Mouse (Mus musculus): ENCODE data around the gene Slc24a3.

Slc24a3 gene

DNA sequence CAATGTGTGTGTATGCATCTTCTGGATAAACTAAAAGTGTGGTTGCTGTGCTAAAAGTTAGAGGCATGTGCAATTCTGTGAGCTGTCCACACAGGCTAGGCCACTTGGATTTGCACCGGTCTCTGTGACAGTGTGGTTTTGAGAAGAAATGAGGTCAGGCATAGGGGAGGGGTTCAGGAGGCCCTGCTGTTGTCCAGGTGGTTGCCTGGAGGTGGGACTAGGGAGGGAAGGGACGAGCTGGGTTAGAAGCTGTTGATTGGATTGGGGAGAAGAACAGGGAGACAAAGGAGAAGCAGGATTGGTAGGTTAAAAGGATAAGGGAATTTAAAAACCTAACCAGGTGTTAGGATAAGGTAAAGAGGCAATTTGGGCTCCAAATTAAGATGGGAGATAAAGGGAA is 201.1 kb downstream of the Slc24a3 start:
- no peak for DNase-seq (ENCODE audit: low spot score)

GRCm38 (mm10) chr2:145370795-145371194 is 203.2 kb downstream of the Slc24a3 start:
- no peak for DNase-seq (ENCODE audit: low spot score)

GRCm38 (mm10) chr2:145373803-145374202 is 206.2 kb downstream of the Slc24a3 start:
- DNase-seq (ENCODE audit: low spot score): no peak

DNA sequence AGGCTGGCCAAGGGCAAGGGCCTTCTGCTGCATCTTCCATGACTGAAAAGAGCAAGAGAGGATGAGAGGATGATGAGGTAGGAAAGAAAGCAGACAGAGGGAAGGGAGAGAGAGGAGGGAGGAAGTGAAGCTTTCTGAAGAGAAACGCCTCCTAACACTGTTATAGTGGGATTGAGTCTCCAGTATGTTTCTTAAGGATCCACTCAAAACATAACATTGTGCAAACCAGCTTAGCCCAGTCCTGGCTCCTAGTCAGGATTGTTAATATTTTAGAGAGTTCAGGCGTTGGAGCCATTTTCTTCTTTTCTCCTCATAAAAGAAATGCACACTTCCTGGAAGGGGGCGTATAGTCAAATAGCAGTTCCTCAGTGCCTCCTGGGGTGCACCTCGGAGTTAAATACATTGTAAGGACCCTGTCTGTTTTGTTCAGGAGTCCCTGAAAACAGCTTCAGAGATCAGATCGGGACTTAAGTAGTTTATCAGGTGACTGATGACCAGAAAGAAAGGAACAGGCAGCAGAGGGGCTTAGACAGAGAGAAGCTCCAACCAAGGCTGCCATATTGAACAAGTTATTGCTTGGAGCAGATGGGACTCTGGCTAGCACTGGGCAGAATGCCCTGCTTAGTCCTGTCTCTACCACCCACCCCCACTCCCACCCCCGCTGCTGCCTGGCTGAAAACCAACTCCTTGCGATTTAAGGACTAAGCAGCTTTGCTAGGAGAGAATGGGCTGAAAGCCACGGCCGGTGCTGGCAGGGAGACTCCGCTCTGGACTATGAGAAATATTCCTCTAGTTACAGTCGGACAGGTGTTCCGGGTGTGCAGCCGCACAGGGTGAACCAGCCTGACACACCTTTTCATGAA is 215.6 kb downstream of the Slc24a3 start:
- no peak for DNase-seq (ENCODE audit: low spot score)

- no peak for DNase-seq (ENCODE audit: low spot score)
These were observed 216.7 kb downstream of the Slc24a3 start for GRCm38 (mm10) chr2:145384221-145384620.

- DNase-seq (ENCODE audit: low spot score): no peak
These were observed 217.7 kb downstream of the Slc24a3 start for GRCm38 (mm10) chr2:145385220-145385619.

DNA sequence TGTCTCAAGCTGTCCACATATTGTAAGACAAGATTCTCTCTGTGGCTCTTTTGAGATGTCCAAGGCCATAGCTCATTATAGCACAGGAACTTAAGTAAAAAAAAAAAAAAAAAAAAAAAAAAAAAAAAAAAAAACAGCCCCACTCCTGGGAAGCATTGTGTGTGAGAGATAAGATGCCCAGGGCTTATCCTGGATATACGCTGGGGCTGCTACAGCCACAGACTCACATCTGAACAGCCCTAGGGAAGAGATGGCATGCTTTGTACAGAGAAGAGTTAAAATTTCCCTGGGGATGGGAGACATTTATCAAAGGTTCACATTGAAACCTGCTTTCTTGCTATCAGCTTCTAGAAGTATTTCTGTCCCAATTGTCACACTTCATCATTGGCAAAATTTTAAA is 218.2 kb downstream of the Slc24a3 start:
- DNase-seq (ENCODE audit: low spot score): no peak

DNA sequence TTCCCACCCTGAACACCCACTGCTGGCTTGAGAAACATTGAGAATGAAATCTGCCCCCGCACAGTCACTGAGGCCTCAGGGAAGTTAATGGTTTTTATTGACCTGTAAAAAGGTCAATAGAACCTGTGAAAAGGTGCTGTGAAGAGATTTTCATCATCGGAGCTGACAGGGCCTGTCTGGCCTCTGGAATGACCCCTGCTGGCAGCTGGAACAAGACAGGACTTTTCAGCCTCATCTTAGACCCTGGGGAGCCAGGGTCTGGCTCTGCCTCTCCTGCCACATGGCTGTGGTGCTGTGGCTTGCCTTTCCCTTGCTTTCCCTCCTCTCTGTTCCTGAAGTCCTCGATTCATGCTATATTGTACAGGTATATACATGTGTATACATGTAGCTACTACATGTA is 228.2 kb downstream of the Slc24a3 start:
- no peak for DNase-seq (ENCODE audit: low spot score)

- no peak for DNase-seq (ENCODE audit: low spot score)
These were observed 229.0 kb downstream of the Slc24a3 start for GRCm38 (mm10) chr2:145396579-145396978.

GRCm38 (mm10) chr2:145397456-145398206 is 230.1 kb downstream of the Slc24a3 start:
- DNase-seq (ENCODE audit: low spot score): no peak

GRCm38 (mm10) chr2:145401240-145401805 is 233.8 kb downstream of the Slc24a3 start:
- DNase-seq (ENCODE audit: low spot score): no peak

- DNase-seq (ENCODE audit: low spot score): no peak
These were observed 234.4 kb downstream of the Slc24a3 start for GRCm38 (mm10) chr2:145401996-145402395.

DNA sequence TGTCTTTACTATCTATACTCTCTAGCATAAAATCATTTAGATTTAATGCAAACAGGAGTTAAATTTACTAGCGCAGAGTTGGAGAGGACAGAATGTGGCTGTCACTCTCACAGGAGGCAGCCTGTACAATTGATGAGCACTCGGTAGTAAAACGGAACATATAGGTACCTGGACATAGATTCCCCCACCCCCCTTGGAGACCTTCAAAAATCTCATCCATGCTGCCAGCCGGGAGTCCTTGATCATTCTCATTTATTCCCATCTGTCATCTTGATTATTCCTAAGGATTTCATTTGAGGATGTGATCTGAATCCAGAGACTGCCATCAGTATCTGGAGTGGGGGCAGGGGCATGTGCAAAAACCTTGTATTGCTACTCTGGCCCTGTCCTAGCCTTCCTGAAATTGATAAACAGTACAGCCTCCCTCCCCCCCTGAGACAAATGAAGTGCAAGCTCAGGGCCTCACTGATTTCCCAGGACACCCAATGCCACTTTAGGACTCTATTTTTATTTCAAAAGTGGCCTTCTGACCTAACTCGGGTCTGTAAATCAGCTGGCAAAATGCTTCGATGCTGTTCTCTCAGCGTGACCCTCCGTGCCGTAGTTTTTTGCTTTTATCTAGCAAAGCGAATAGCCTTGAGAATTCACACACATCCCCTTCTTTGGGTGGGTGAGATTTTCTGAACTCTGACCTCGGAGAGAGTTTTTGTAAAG is 237.4 kb downstream of the Slc24a3 start:
- DNase-seq (ENCODE audit: low spot score): no peak

DNA sequence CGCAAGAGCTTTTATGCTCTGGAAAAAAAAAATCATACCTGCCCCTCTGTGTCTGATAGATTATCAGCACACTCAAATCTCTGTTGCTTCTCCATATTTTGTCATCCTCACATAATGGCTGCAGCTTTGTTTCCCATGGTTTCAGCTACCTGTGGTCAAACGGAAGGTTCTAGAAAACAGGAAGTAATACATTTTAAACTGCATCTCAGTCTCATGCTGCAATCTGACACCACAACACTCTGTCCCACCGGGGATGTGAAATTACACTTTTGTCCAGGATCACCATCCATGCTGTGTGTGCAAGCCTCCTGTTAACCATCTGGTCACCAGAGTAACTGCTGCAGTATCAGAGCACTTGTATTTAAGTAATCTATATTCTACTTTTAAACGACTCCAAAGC is 238.2 kb downstream of the Slc24a3 start:
- no peak for DNase-seq (ENCODE audit: low spot score)

- no peak for DNase-seq (ENCODE audit: low spot score)
These were observed 250.2 kb downstream of the Slc24a3 start for GRCm38 (mm10) chr2:145417738-145418137.

- no peak for DNase-seq (ENCODE audit: low spot score)
These were observed 251.5 kb downstream of the Slc24a3 start for GRCm38 (mm10) chr2:145419078-145419477.

- DNase-seq (ENCODE audit: low spot score): no peak
These were observed 253.7 kb downstream of the Slc24a3 start for GRCm38 (mm10) chr2:145420967-145421888.

DNA sequence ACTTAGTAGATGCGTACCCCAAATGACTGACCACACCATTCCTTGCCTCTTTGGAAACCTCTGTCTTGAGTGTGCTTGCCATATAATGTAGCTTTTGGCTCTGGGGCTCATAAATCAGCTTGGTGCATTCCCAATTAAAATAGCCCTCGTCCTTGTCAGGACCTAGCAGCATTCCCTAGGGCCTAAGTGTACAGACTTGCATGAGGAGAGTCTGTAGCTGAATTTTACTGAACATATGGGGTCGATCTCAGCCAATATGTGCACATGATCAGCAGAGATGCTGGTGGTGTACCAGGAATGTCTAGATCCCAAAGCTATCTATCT is 254.3 kb downstream of the Slc24a3 start:
- no peak for DNase-seq (ENCODE audit: low spot score)

GRCm38 (mm10) chr2:145429982-145430381 is 262.4 kb downstream of the Slc24a3 start:
- DNase-seq (ENCODE audit: low spot score): no peak

GRCm38 (mm10) chr2:145434068-145434467 is 266.5 kb downstream of the Slc24a3 start:
- DNase-seq (ENCODE audit: low spot score): no peak

GRCm38 (mm10) chr2:145438336-145438735 is 270.8 kb downstream of the Slc24a3 start:
- DNase-seq (ENCODE audit: low spot score): no peak

Measured in c-Kit-positive CD71-positive TER-119-positive erythroid progenitor cells, embryonic 14.5 days (primary cell).